Mouse (Mus musculus) T-cell, adult 66 days (primary cell): ENCODE results near the gene Celf6. TPM values are rescaled to one million over a fixed set of nuclear protein-coding genes. Genes with fewer than 3 reads are reported as not detected.

Experiments used
- total RNA-seq, 2 experiments: library from RNA; stranded (reverse); gene quantifications; 3 replicates in 1 of 2; 4 replicates in 1 of 2; pipeline ENCODE4 v1.2.4; 2023

The Celf6 gene
- not detected for total RNA-seq

DNA sequence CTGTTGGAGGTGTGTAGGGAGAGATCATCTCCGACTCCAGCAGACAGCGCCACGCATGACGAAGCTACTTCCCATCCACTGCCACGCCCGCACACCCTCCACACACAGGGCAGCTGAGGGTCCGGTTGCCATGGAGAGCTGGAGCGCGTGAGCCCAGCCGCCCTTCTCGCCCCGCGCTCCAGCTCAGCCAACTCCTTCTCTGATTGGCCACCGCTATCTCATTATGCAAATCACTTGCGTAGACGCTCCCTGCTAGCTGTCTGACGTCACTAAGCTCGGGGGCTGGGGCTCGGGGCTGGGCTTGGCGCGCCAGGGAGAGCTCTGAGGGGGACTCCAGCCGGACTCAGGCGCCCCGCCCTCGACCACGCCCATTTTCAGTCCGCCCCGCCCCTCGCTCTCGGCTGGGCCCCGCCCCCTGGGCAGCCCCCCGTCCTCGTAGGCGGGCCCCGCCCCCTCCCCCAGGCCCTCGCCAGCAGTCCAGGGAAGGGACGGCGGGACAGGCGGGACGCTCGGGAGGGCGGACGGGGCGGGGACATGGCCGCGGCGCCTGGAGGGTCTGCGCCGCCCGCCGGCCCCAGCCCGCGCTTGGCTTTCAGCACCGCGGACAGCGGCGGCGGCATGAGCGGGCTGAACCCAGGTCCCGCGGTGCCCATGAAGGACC, at the start of gene Celf6:
Gene Celf6 (plus strand): TSS at position 74 of the 661 bp plus-strand sequence.

DNA sequence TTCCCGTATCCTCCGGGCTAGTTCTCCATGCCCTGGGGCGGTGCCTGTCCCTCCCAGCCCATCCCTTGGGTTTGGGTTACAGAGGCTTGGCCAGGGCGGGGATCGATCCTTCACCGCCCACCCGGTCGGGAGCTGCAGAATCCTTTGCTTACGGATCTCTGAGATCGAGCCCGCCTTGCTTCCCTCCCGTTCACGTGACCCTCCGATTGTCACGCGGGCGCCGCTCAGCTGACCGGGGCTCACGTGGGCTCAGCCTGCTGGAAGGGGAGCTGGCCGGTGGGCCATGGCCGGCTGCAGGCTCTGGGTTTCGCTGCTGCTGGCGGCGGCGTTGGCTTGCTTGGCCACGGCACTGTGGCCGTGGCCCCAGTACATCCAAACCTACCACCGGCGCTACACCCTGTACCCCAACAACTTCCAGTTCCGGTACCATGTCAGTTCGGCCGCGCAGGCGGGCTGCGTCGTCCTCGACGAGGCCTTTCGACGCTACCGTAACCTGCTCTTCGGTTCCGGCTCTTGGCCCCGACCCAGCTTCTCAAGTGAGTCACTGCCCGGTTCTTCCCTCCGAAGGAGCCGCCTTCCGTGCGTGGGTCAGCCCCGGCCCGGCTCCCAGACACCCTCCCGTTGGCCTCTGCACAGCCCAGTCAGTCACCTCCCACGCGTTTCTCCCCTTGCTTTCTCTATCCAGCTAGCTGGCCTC, 38.1 kb upstream of the Celf6 start, which contains the start of the genes Hexa and Tmem202:
Gene Hexa (plus strand): TSS at position 100 of the 697 bp plus-strand sequence.
Gene Tmem202 (minus strand): TSS at position 407 of the 697 bp plus-strand sequence.

DNA sequence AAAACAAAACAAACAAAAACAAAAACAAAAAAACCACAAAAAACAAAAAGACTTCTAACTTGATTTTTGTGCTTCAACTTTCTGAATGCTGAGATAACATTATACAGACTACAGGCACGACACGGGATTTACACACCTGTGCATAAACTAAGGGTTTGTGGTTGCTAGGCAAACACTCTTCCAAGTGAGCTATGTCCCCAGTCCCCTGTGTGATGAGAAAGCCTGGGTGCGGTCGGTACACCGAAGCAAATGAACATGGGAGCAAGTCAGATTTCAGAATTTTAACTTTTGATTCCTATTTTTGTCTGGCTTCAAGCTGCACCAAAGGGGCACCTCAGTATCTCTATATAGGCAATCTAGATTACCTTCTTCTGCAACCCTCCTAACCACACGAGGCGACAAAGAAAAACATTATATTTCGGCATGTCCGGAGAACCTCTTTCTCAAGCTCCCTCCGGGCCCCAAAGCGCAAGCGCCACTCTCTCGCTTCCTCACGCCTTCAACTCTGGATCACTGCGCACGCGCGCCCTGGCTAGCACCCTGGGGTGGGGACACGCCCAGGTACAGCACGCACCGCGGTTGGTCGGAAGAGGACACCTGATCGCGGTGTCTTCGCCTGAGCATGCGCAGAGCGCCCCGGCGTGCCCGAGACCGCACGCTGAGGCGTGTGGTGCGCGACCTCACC, 39.0 kb downstream of the Celf6 start, which contains the start of gene Parp6:
Gene Parp6 (plus strand): TSS at position 663 of the 685 bp plus-strand sequence.

DNA sequence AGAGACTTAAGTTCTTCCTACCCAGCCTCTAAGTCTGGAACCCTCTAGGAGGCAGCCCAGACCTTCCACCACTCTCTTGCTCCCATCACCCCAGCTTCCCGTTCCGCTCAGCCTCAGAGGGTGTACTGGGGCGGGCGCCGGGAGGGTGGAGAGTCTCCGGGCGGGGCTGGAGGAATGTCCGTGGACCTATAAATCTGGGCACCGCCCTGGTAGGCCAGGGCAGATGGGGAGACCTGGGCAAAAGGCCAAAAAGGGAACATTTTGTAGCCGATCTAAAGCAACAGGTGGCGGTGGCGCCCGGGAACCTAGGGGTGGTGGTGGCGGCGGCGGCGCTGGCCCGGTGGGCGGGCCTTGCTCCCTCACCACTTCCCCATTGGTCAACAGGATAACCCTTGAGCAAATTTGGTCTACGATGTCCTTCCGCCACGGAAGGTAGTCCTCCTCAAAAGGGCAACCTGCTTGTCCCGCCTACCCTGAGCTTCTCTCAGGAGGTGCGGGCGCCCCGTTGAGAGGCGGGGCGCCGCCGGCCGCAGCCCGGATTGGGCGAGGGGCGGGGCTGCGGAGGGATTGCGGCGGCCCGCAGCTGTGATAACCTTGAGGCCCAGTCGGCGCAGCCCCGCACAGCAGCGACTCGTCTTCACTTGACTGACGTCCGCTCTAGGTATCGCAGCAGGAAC, 78.4 kb downstream of the Celf6 start, which contains the start of gene Pkm:
Gene Pkm (plus strand): TSS at position 411 of the 677 bp plus-strand sequence.

Other genes with a start within 250 kb of the Celf6 start
- 10 to 100 TPM in 1 of 2 experiments, 1 to 10 TPM in 1; 7.7 to 10.7 TPM for gene Bbs4, start 224.4 kb upstream of the Celf6 start, total RNA-seq
- gene Arih1, start 91.3 kb upstream of the Celf6 start, total RNA-seq = 100 to 1,000 TPM; 160 to 169 TPM
- gene Hexa, start 38.4 kb upstream of the Celf6 start, total RNA-seq = 10 to 100 TPM; 49.1 to 50.7 TPM
- 1 to 10 TPM; 2.3 to 3.3 TPM for gene Tmem202, start 38.1 kb upstream of the Celf6 start, total RNA-seq
- gene Parp6, start 39.4 kb downstream of the Celf6 start, total RNA-seq = 10 to 100 TPM; 66.1 to 66.8 TPM
- 100 to 1,000 TPM; 336 to 357 TPM for gene Pkm, start 78.5 kb downstream of the Celf6 start, total RNA-seq
- not detected for gene Gramd2, start 102.2 kb downstream of the Celf6 start, total RNA-seq
- 1 to 10 TPM; 1.8 to 2.4 TPM for gene Senp8, start 172.8 kb downstream of the Celf6 start, total RNA-seq
- gene Myo9a, start 173.0 kb downstream of the Celf6 start, total RNA-seq = 10 to 100 TPM; 14.6 to 21.0 TPM